Mouse (Mus musculus): ENCODE data around the gene Atg7. TPM values are rescaled to one million over a fixed set of nuclear protein-coding genes. Genes with fewer than 3 reads are reported as not detected.

The Atg7 gene
- total RNA-seq, 1 experiment: 14.6 TPM

DNA sequence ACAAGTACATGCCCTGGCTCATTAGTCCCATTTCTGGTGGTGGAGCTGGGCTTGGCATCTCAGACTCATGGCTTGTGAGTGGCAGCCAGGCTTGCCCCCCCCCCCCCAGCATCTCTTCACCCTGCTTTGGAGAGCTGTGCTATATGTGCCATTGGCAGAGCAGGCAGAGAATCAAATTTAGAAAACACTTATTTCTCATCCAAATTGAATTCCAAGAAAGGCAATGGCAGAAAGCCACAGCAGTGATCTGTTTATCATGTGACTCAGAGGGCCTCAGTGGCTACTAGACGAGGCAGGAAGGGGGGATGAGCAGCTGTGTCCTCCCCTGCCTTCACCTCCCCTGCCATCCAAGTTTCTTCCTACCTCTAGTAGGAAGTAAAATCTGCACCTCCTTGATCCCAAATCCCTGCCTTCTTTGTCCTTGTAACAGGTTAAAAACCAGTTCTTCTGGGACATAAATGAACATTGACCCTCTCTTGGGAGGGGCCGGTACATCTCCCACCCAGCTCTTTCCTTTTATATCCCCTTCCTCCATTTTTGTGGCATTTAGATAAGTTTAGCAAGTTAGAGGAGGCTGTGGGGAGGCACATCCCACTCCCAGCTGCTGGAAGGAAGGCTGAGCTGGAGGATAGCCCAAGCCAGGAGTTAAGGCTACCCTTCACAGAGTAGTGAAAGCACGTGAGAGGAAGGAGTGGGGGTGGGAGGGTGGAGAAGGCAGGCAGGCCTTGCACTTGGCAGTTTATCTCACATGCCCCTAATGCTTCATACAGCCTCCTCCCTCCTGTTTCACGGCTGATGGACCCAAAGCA is 69.5 kb downstream of the Atg7 start:
- H3K36me3 ChIP-seq (ENCODE audit: control insufficient read depth, insufficient read depth, low read length, poor library complexity, severe bottlenecking): no peaks in the 10 kb centered on the region
- in situ Hi-C loops (cut with MboI; ENCODE audit: low sequenced_read_pairs in 2 of 2, unreplicated experiment in 2 of 2): no loop called here
- H3K9ac ChIP-seq (ENCODE audit: insufficient read depth, low read depth, low read length, poor library complexity, severe bottlenecking): no peak overlapping the region
- no peaks in the 10 kb centered on the region for H3K4me1 ChIP-seq (ENCODE audit: control insufficient read depth in 2 of 2, insufficient read depth in 2 of 2, low read length in 2 of 2, poor library complexity in 1 of 2)
- no peak overlapping the region for H3K27ac ChIP-seq (ENCODE audit: insufficient read depth, low read depth, low read length, poor library complexity, severe bottlenecking)
- H3K4me3 ChIP-seq (ENCODE audit: insufficient read depth in 1 of 2, low read depth in 1 of 2, low read length in 2 of 2, poor library complexity in 1 of 2, severe bottlenecking in 1 of 2): no peak overlapping the region
- no peak for DNase-seq (ENCODE audit: low read depth, low spot score)
- TF ChIP-seq ZNF384 (IDR thresholded peaks at IDR 0.05; ENCODE audit: low read depth, low read length) (no peak), HCFC1 (IDR thresholded peaks at IDR 0.05; ENCODE audit: borderline replicate concordance, insufficient read depth, low read length) (no peak), ZC3H11A (IDR thresholded peaks at IDR 0.05; ENCODE audit: borderline replicate concordance, low read depth, low read length) (no peak), CHD2 (IDR thresholded peaks at IDR 0.05; ENCODE audit: low read depth, low read length) (no peak), MAFK (IDR thresholded peaks at IDR 0.05; ENCODE audit: insufficient read depth, low read depth, low read length) (no peak)
- no peaks in the 10 kb centered on the region for H3K9me3 ChIP-seq (ENCODE audit: control insufficient read depth, insufficient read depth, low read depth, low read length)

DNA sequence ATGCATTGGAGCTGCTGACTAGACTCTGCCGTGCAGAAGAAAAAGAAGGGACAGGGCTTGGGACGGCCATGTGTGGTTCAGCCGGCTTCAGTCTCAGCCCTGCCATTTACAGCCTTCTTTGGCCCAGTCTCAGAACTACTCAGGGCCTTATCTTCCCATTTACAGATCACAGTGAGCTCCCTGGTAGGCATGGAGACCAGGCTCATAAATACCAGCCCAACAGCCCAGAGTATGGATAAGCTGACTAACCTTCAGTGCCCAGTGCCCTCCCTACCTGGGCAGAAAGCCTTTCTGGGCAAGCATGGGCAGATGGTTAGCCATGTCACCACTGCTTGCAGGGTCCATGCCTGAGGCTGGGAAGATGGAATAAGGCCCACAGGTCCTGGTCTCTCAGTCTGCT is 70.6 kb downstream of the Atg7 start:
- Histone ChIP-seq H3K4me1 (ENCODE audit: control insufficient read depth in 2 of 2, insufficient read depth in 2 of 2, low read length in 2 of 2, poor library complexity in 1 of 2) (no peaks in the 10 kb centered on the region), H3K4me3 (ENCODE audit: insufficient read depth in 1 of 2, low read depth in 1 of 2, low read length in 2 of 2, poor library complexity in 1 of 2, severe bottlenecking in 1 of 2) (no peak overlapping the region), H3K9me3 (ENCODE audit: control insufficient read depth, insufficient read depth, low read depth, low read length) (no peaks in the 10 kb centered on the region), H3K36me3 (ENCODE audit: control insufficient read depth, insufficient read depth, low read length, poor library complexity, severe bottlenecking) (no peaks in the 10 kb centered on the region), H3K9ac (ENCODE audit: insufficient read depth, low read depth, low read length, poor library complexity, severe bottlenecking) (no peak overlapping the region), H3K27ac (ENCODE audit: insufficient read depth, low read depth, low read length, poor library complexity, severe bottlenecking) (no peak overlapping the region)
- TF ChIP-seq ZNF384 (IDR thresholded peaks at IDR 0.05; ENCODE audit: low read depth, low read length) (no peak), CHD2 (IDR thresholded peaks at IDR 0.05; ENCODE audit: low read depth, low read length) (no peak), ZC3H11A (IDR thresholded peaks at IDR 0.05; ENCODE audit: borderline replicate concordance, low read depth, low read length) (no peak), HCFC1 (IDR thresholded peaks at IDR 0.05; ENCODE audit: borderline replicate concordance, insufficient read depth, low read length) (no peak), MAFK (IDR thresholded peaks at IDR 0.05; ENCODE audit: insufficient read depth, low read depth, low read length) (no peak)
- DNase-seq (ENCODE audit: low read depth, low spot score): no peak
- in situ Hi-C loops (cut with MboI; ENCODE audit: low sequenced_read_pairs in 2 of 2, unreplicated experiment in 2 of 2): no loop called here

DNA sequence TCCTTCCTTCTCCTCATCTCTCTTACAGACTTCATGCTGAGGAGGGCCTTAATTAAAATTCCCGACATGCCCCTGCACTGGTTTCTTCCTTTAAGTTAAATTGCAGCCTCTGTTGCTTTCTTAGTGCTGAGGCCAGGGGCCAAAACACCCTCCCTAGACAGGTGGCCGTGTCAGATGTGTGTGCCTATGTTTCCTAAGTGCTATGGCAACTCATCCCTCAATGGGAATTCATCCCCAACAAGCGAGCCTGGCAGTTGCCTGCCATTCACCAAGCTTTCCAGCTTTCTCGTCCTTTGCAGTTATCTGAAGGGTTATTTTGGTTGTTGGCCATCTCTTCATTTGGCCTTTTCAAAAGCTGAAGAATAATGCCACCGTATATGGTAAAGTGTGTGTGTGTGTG is 71.8 kb downstream of the Atg7 start:
- no peak overlapping the region for H3K4me3 ChIP-seq (ENCODE audit: insufficient read depth in 1 of 2, low read depth in 1 of 2, low read length in 2 of 2, poor library complexity in 1 of 2, severe bottlenecking in 1 of 2)
- no peaks in the 10 kb centered on the region for H3K9me3 ChIP-seq (ENCODE audit: control insufficient read depth, insufficient read depth, low read depth, low read length)
- TF ChIP-seq HCFC1 (IDR thresholded peaks at IDR 0.05; ENCODE audit: borderline replicate concordance, insufficient read depth, low read length): no peak
- no peak for TF ChIP-seq ZNF384 (IDR thresholded peaks at IDR 0.05; ENCODE audit: low read depth, low read length)
- no peak for TF ChIP-seq CHD2 (IDR thresholded peaks at IDR 0.05; ENCODE audit: low read depth, low read length)
- no peak for TF ChIP-seq MAFK (IDR thresholded peaks at IDR 0.05; ENCODE audit: insufficient read depth, low read depth, low read length)
- no peak for TF ChIP-seq ZC3H11A (IDR thresholded peaks at IDR 0.05; ENCODE audit: borderline replicate concordance, low read depth, low read length)
- no peak overlapping the region for H3K27ac ChIP-seq (ENCODE audit: insufficient read depth, low read depth, low read length, poor library complexity, severe bottlenecking)
- no peak overlapping the region for H3K9ac ChIP-seq (ENCODE audit: insufficient read depth, low read depth, low read length, poor library complexity, severe bottlenecking)
- DNase-seq (ENCODE audit: low read depth, low spot score): no peak
- in situ Hi-C loops (cut with MboI; ENCODE audit: low sequenced_read_pairs in 2 of 2, unreplicated experiment in 2 of 2): no loop called here
- no peaks in the 10 kb centered on the region for H3K4me1 ChIP-seq (ENCODE audit: control insufficient read depth in 2 of 2, insufficient read depth in 2 of 2, low read length in 2 of 2, poor library complexity in 1 of 2)
- H3K36me3 ChIP-seq (ENCODE audit: control insufficient read depth, insufficient read depth, low read length, poor library complexity, severe bottlenecking): no peaks in the 10 kb centered on the region

DNA sequence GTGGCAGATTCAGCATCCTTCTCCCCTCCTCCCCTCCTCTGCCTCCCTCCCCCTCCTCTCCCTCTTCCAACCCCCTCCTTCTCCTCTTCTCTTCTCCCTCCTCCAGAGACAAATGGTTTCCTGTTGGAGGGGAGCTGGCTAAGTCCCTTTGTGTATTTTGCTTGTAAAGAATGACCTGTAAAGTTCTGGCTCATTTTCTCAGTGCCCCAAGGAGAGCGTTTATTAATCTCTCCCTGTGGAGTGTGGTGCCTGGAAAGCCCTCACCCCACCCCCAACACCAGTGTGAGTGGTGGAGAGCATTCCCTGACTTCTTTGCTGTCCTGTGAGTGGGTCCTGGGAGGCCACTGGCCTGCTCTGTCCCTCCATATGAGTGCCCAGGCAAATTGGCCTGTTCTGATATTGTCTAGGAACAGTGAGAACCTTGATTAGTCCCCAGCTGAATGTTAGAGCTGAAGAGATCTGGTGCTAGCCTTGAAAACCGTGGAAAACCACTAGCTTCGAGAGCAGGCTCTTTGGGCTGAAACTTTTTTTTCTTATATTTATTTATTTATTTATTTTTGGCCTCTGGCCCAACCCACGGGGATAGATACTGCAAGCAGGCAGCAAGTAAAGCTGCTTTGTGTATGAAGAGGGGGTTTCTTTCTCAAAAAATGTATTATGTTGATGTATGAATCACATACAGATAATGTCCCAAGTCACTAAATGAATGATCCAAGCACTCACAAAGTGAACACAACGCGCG is 72.6 kb downstream of the Atg7 start:
- in situ Hi-C loops (cut with MboI; ENCODE audit: low sequenced_read_pairs in 2 of 2, unreplicated experiment in 2 of 2): no loop called here
- no peaks in the 10 kb centered on the region for H3K4me1 ChIP-seq (ENCODE audit: control insufficient read depth in 2 of 2, insufficient read depth in 2 of 2, low read length in 2 of 2, poor library complexity in 1 of 2)
- no peak overlapping the region for H3K27ac ChIP-seq (ENCODE audit: insufficient read depth, low read depth, low read length, poor library complexity, severe bottlenecking)
- no peak for DNase-seq (ENCODE audit: low read depth, low spot score)
- no peak for TF ChIP-seq MAFK (IDR thresholded peaks at IDR 0.05; ENCODE audit: insufficient read depth, low read depth, low read length)
- TF ChIP-seq CHD2 (IDR thresholded peaks at IDR 0.05; ENCODE audit: low read depth, low read length): no peak
- no peak for TF ChIP-seq HCFC1 (IDR thresholded peaks at IDR 0.05; ENCODE audit: borderline replicate concordance, insufficient read depth, low read length)
- no peak for TF ChIP-seq ZC3H11A (IDR thresholded peaks at IDR 0.05; ENCODE audit: borderline replicate concordance, low read depth, low read length)
- no peak for TF ChIP-seq ZNF384 (IDR thresholded peaks at IDR 0.05; ENCODE audit: low read depth, low read length)
- no peaks in the 10 kb centered on the region for H3K9me3 ChIP-seq (ENCODE audit: control insufficient read depth, insufficient read depth, low read depth, low read length)
- H3K9ac ChIP-seq (ENCODE audit: insufficient read depth, low read depth, low read length, poor library complexity, severe bottlenecking): no peak overlapping the region
- no peaks in the 10 kb centered on the region for H3K36me3 ChIP-seq (ENCODE audit: control insufficient read depth, insufficient read depth, low read length, poor library complexity, severe bottlenecking)
- no peak overlapping the region for H3K4me3 ChIP-seq (ENCODE audit: insufficient read depth in 1 of 2, low read depth in 1 of 2, low read length in 2 of 2, poor library complexity in 1 of 2, severe bottlenecking in 1 of 2)
